Mouse (Mus musculus): Measurements from ENCODE around the gene Dzank1. TPM values are rescaled to one million over a fixed set of nuclear protein-coding genes. Genes with fewer than 3 reads are reported as not detected.

Gene Dzank1
- 3.1 and 3.4 TPM in 2 replicates for polyA plus RNA-seq (2014; fragmentation: Nextera tagmentation; extraction: Ambion mirVana)

GRCm38 (mm10) chr2:144526981-144527820, at the start of gene Dzank1, which contains the start of gene Polr3f:
Dzank1 (minus strand) TSS chr2:144527414.
Polr3f (plus strand) TSS chr2:144527718.
- 1% methylated on average over 56 of the region's 56 CpGs for WGBS
- peak; percentile 97 for ATAC-seq (ENCODE audit: insufficient number of reproducible peaks, insufficient read depth, low FRiP score, low read depth)
- Histone ChIP-seq H3K9ac (replicated peaks; ENCODE audit: low read depth, low read length) (peak within 1 kb of the TSS; percentile 87), H3K27me3 (ENCODE audit: control insufficient read depth, insufficient read depth, low read length) (no peaks in the 10 kb centered on the region), H3K9me3 (ENCODE audit: control insufficient read depth, low read depth, low read length) (no peaks in the 10 kb centered on the region), H3K36me3 (ENCODE audit: control insufficient read depth, insufficient read depth, low read length) (peaks cover 8% of the 10 kb centered on the region), H3K4me1 (ENCODE audit: control insufficient read depth, insufficient read depth, low read length) (peaks cover 12% of the 10 kb centered on the region), H3K4me3 (ENCODE audit: low read depth, low read length) (peak within 1 kb of the TSS; percentile 91), H3K4me2 (replicated peaks; ENCODE audit: low read depth, low read length) (peak within 1 kb of the TSS; percentile 81), H3K27ac (ENCODE audit: low read length) (peak within 1 kb of the TSS; percentile 64)

GRCm38 (mm10) chr2:144555820-144556552, 28.8 kb upstream of the Dzank1 start, which contains the start of gene Sec23b:
Sec23b (plus strand) TSS chr2:144556229.
- Histone ChIP-seq H3K9ac (replicated peaks; ENCODE audit: low read depth, low read length) (peak within 1 kb of the TSS; percentile 54), H3K4me1 (ENCODE audit: control insufficient read depth, insufficient read depth, low read length) (peaks cover 4% of the 10 kb centered on the region; the same call in 1 of the 2 replicates), H3K4me2 (replicated peaks; ENCODE audit: low read depth, low read length) (peak within 1 kb of the TSS; percentile 61), H3K4me3 (ENCODE audit: low read depth, low read length) (peak within 1 kb of the TSS; percentile 66), H3K27me3 (ENCODE audit: control insufficient read depth, insufficient read depth, low read length) (no peaks in the 10 kb centered on the region), H3K9me3 (ENCODE audit: control insufficient read depth, low read depth, low read length) (no peaks in the 10 kb centered on the region), H3K27ac (ENCODE audit: low read length) (peak within 1 kb of the TSS; percentile 83), H3K36me3 (ENCODE audit: control insufficient read depth, insufficient read depth, low read length) (peaks cover 9% of the 10 kb centered on the region)
- under 1% methylated on average over 44 of the region's 44 CpGs for WGBS
- ATAC-seq (ENCODE audit: insufficient number of reproducible peaks, insufficient read depth, low FRiP score, low read depth), result peak; percentile 98

GRCm38 (mm10) chr2:144555286-144555819, 28.1 kb upstream of the Dzank1 start:
- no peaks in the 10 kb centered on the region for H3K27me3 ChIP-seq (ENCODE audit: control insufficient read depth, insufficient read depth, low read length)
- WGBS, result 3% methylated on average over 14 of the region's 14 CpGs
- no peaks in the 10 kb centered on the region for H3K9me3 ChIP-seq (ENCODE audit: control insufficient read depth, low read depth, low read length)
- H3K9ac ChIP-seq (replicated peaks; ENCODE audit: low read depth, low read length), result peak overlapping the region; percentile 18
- peak overlapping the region; percentile 83 for H3K27ac ChIP-seq (ENCODE audit: low read length)
- 0 out of 2 replicates have a peak, but pooled peaks have one; percentile 11 for ATAC-seq (ENCODE audit: insufficient number of reproducible peaks, insufficient read depth, low FRiP score, low read depth)
- H3K36me3 ChIP-seq (ENCODE audit: control insufficient read depth, insufficient read depth, low read length), result peaks cover 9% of the 10 kb centered on the region
- H3K4me2 ChIP-seq (replicated peaks; ENCODE audit: low read depth, low read length), result peak overlapping the region; percentile 37
- peak overlapping the region; percentile 66 for H3K4me3 ChIP-seq (ENCODE audit: low read depth, low read length)
- H3K4me1 ChIP-seq (ENCODE audit: control insufficient read depth, insufficient read depth, low read length), result peaks cover 4% of the 10 kb centered on the region; the same call in 1 of the 2 replicates

- 93% methylated on average over 3 of the region's 3 CpGs for WGBS
- no peaks in the 10 kb centered on the region for H3K36me3 ChIP-seq (ENCODE audit: control insufficient read depth, insufficient read depth, low read length)
- no peak overlapping the region for H3K4me2 ChIP-seq (replicated peaks; ENCODE audit: low read depth, low read length)
- peaks cover 7% of the 10 kb centered on the region; the same call in 1 of the 2 replicates for H3K4me1 ChIP-seq (ENCODE audit: control insufficient read depth, insufficient read depth, low read length)
- no peaks in the 10 kb centered on the region for H3K9me3 ChIP-seq (ENCODE audit: control insufficient read depth, low read depth, low read length)
- H3K27ac ChIP-seq (ENCODE audit: low read length), result no peak overlapping the region
- no peak overlapping the region for H3K4me3 ChIP-seq (ENCODE audit: low read depth, low read length)
- no peak overlapping the region for H3K9ac ChIP-seq (replicated peaks; ENCODE audit: low read depth, low read length)
- H3K27me3 ChIP-seq (ENCODE audit: control insufficient read depth, insufficient read depth, low read length), result no peaks in the 10 kb centered on the region
- no peak for ATAC-seq (ENCODE audit: insufficient number of reproducible peaks, insufficient read depth, low FRiP score, low read depth)
Measured at GRCm38 (mm10) chr2:144553905-144554304, 26.7 kb upstream of the Dzank1 start.

GRCm38 (mm10) chr2:144550529-144550928, 23.3 kb upstream of the Dzank1 start, which contains the start of gene Rbbp9:
Rbbp9 (minus strand) TSS chr2:144550869.
- WGBS, result under 1% methylated on average over 17 of the region's 17 CpGs
- Histone ChIP-seq H3K4me2 (replicated peaks; ENCODE audit: low read depth, low read length) (peak within 1 kb of the TSS; percentile 68), H3K36me3 (ENCODE audit: control insufficient read depth, insufficient read depth, low read length) (peaks cover 18% of the 10 kb centered on the region)

GRCm38 (mm10) chr2:144547559-144547958, 20.3 kb upstream of the Dzank1 start:
- H3K9ac ChIP-seq (replicated peaks; ENCODE audit: low read depth, low read length), result no peak overlapping the region
- H3K27me3 ChIP-seq (ENCODE audit: control insufficient read depth, insufficient read depth, low read length), result no peaks in the 10 kb centered on the region
- H3K4me1 ChIP-seq (ENCODE audit: control insufficient read depth, insufficient read depth, low read length), result peaks cover 3% of the 10 kb centered on the region; the same call in 1 of the 2 replicates
- no peak for ATAC-seq (ENCODE audit: insufficient number of reproducible peaks, insufficient read depth, low FRiP score, low read depth)
- no peaks in the 10 kb centered on the region for H3K9me3 ChIP-seq (ENCODE audit: control insufficient read depth, low read depth, low read length)
- no peak overlapping the region for H3K4me3 ChIP-seq (ENCODE audit: low read depth, low read length)
- WGBS, result 57% methylated on average over 4 of the region's 4 CpGs
- H3K36me3 ChIP-seq (ENCODE audit: control insufficient read depth, insufficient read depth, low read length), result peaks cover 41% of the 10 kb centered on the region
- no peak overlapping the region for H3K4me2 ChIP-seq (replicated peaks; ENCODE audit: low read depth, low read length)
- no peak overlapping the region for H3K27ac ChIP-seq (ENCODE audit: low read length)

More at GRCm38 (mm10) chr2:144550529-144550928, 23.3 kb upstream of the Dzank1 start, which contains the start of gene Rbbp9:
- H3K9me3 ChIP-seq (ENCODE audit: control insufficient read depth, low read depth, low read length), result no peaks in the 10 kb centered on the region
- H3K4me3 ChIP-seq (ENCODE audit: low read depth, low read length), result peak within 1 kb of the TSS; percentile 72
- H3K9ac ChIP-seq (replicated peaks; ENCODE audit: low read depth, low read length), result peak within 1 kb of the TSS; percentile 71
- H3K4me1 ChIP-seq (ENCODE audit: control insufficient read depth, insufficient read depth, low read length), result peaks cover 3% of the 10 kb centered on the region; the same call in 1 of the 2 replicates
- H3K27me3 ChIP-seq (ENCODE audit: control insufficient read depth, insufficient read depth, low read length), result no peaks in the 10 kb centered on the region
- peak within 1 kb of the TSS; percentile 83; the same call in 1 of the 2 replicates for H3K27ac ChIP-seq (ENCODE audit: low read length)
- peak; percentile 91 for ATAC-seq (ENCODE audit: insufficient number of reproducible peaks, insufficient read depth, low FRiP score, low read depth)

GRCm38 (mm10) chr2:144545481-144545880, 18.3 kb upstream of the Dzank1 start:
- H3K36me3 ChIP-seq (ENCODE audit: control insufficient read depth, insufficient read depth, low read length), result peaks cover 43% of the 10 kb centered on the region
- H3K4me3 ChIP-seq (ENCODE audit: low read depth, low read length), result no peak overlapping the region
- H3K4me1 ChIP-seq (ENCODE audit: control insufficient read depth, insufficient read depth, low read length), result peaks cover 3% of the 10 kb centered on the region; the same call in 1 of the 2 replicates
- ATAC-seq (ENCODE audit: insufficient number of reproducible peaks, insufficient read depth, low FRiP score, low read depth), result no peak
- no peak overlapping the region for H3K4me2 ChIP-seq (replicated peaks; ENCODE audit: low read depth, low read length)
- H3K9me3 ChIP-seq (ENCODE audit: control insufficient read depth, low read depth, low read length), result no peaks in the 10 kb centered on the region
- H3K27me3 ChIP-seq (ENCODE audit: control insufficient read depth, insufficient read depth, low read length), result no peaks in the 10 kb centered on the region
- 23% methylated on average over 1 of the region's 1 CpGs for WGBS
- H3K9ac ChIP-seq (replicated peaks; ENCODE audit: low read depth, low read length), result no peak overlapping the region
- H3K27ac ChIP-seq (ENCODE audit: low read length), result no peak overlapping the region

GRCm38 (mm10) chr2:144545061-144545460, 17.8 kb upstream of the Dzank1 start:
- Histone ChIP-seq H3K36me3 (ENCODE audit: control insufficient read depth, insufficient read depth, low read length) (peaks cover 47% of the 10 kb centered on the region), H3K9ac (replicated peaks; ENCODE audit: low read depth, low read length) (no peak overlapping the region), H3K4me3 (ENCODE audit: low read depth, low read length) (no peak overlapping the region), H3K4me1 (ENCODE audit: control insufficient read depth, insufficient read depth, low read length) (peaks cover 2% of the 10 kb centered on the region; the same call in 1 of the 2 replicates), H3K4me2 (replicated peaks; ENCODE audit: low read depth, low read length) (no peak overlapping the region), H3K9me3 (ENCODE audit: control insufficient read depth, low read depth, low read length) (no peaks in the 10 kb centered on the region), H3K27ac (ENCODE audit: low read length) (no peak overlapping the region), H3K27me3 (ENCODE audit: control insufficient read depth, insufficient read depth, low read length) (no peaks in the 10 kb centered on the region)
- WGBS, result 90% methylated on average over 2 of the region's 2 CpGs
- ATAC-seq (ENCODE audit: insufficient number of reproducible peaks, insufficient read depth, low FRiP score, low read depth), result no peak
